Mouse (Mus musculus): ENCODE results near the gene Gcm2. TPM values are rescaled to one million over a fixed set of nuclear protein-coding genes. Genes with fewer than 3 reads are reported as not detected.

Gcm2 gene
- polyA plus RNA-seq (2017; shearing (Covaris generic)): under 1 TPM; 0.18 to 0.76 TPM

DNA sequence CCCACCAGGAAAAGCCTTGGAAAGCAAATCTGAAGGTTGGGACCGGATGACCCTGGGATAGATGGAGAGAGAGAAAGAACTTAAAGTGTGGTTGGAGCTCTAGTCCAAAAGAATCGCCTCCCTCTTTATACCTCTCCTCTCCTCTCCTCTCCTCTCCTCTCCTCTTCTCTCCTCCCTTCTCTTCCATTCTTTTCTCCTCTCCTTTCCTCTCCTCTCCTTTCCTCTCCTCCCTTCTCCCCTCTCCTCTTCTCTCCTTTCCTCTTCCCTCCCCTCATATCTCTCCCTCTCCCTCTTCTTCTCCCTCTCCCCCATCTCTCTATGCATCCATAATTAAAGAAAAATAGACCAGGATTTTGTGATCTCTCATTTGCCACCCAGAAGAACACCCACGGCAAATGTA, at the start of gene Gcm2:
Gene Gcm2 (minus strand): TSS at position 101 of the 400 bp plus-strand sequence.

DNA sequence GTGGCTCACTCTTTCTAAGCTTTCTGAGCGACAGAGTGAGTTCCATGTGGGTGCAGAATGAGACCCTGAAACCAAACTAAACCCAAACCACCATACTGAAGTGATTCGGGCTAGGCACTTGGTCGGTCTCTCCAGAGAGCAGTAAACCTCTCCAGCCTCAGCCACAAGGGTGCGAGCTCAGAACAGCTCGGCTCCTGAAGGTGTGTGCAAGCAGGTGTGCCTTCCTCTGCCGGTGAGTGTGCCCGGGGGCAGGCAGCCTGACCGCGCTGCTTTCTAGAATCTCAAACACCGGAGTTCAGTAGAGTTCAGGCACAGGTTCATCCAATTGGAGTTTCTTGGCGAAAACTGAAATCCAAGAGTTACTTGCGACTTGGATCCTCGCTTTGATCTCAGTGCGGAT, 3.1 kb upstream of the Gcm2 start, which contains the start of gene Sycp2l:
Gene Sycp2l (plus strand): TSS at position 368 of the 400 bp plus-strand sequence.

DNA sequence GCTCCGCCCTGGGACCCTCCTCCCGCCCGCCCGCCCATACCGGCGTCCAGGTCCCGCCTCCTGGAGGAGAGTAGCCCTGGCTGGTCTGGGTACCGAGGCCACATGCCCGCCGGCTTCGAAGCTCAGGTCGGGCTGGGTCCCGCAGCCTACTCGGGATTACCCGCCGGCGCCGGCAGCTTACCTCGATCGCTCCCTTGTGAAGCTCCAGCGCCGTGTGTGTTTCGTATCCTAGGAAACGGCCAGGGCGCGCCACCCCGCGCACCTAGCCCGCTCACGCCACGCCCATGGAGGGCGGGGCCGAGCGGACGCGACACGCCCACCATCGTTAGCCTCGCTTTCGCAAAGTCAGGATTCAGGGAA, 31.4 kb downstream of the Gcm2 start, which contains the start of gene Mak:
Gene Mak (minus strand): TSS at position 286 of the 360 bp plus-strand sequence.

Other genes with a start within 250 kb of the Gcm2 start
- gene Pak1ip1, start 110.0 kb downstream of the Gcm2 start, polyA plus RNA-seq (2017; shearing (Covaris generic)): 100 to 1,000 TPM in 1 of 2 experiments, 10 to 100 TPM in 1; 78.8 to 103 TPM
- 100 to 1,000 TPM; 132 to 145 TPM for gene Tmem14c, start 94.7 kb downstream of the Gcm2 start, polyA plus RNA-seq (2017; shearing (Covaris generic))
- 1 to 10 TPM in 1 of 2 experiments, under 1 TPM in 1; 0.12 to 1.1 TPM for gene Mak, start 31.3 kb downstream of the Gcm2 start, polyA plus RNA-seq (2017; shearing (Covaris generic))
- under 1 TPM; 0.42 to 0.83 TPM for gene Sycp2l, start 3.3 kb upstream of the Gcm2 start, polyA plus RNA-seq (2017; shearing (Covaris generic))
- under 1 TPM in 1 of 2 experiments, not detected in 1; 0.20 TPM for gene Elovl2, start 109.4 kb upstream of the Gcm2 start, polyA plus RNA-seq (2017; shearing (Covaris generic))
- 10 to 100 TPM; 10.5 to 12.2 TPM for gene Smim13, start 138.8 kb upstream of the Gcm2 start, polyA plus RNA-seq (2017; shearing (Covaris generic))
- not detected for gene Gm17364, start 162.9 kb upstream of the Gcm2 start, polyA plus RNA-seq (2017; shearing (Covaris generic))

All from inflammation-experienced regulatory T-cells (primary cell).